Mouse (Mus musculus) telencephalon, adult 2 months (tissue): ENCODE measurements around the gene Hes5.
A peak's percentile ranks its signal among the peaks of the same experiment; 100 is the strongest.

ENCODE experiments used
- DNase-seq: peaks from one replicate; pipeline ENCODE4 v3.0.0-alpha.2; 2011; ENCODE audit warnings: low read depth, low spot score

Gene Hes5

DNA sequence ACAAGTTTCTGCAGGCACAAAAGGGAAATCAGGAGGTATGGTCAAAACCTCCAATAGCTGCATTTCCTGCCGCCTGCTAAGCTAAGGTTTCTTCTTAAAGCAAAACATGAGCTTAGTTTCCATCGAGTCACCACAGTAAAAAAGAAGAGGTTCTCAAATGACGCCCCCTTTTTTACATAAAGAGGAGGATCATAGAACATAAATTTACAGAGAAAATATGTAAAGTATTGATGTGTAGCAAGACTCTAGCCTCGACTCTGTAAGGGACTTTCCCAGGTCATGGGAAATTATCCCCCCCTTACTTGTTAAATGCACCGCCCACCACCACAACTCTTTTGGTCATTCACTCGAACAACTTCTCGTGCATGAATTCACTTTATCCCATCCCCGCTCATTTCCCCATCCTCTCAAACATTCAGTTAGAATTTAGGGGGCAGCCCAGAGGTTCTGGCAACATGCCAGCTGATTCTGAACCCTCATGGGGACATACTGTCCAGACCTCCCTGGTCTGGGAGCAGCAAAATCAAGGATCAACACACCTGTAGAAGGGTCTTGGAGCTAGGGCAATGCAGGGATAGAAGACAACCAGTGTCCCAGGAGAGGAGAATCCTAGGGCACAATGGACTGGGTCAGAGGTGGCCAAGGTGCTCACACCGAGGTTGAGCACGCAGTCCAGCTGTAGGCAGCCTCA, 17.9 kb upstream of the Hes5 start:
- DNase-seq = no peak

DNA sequence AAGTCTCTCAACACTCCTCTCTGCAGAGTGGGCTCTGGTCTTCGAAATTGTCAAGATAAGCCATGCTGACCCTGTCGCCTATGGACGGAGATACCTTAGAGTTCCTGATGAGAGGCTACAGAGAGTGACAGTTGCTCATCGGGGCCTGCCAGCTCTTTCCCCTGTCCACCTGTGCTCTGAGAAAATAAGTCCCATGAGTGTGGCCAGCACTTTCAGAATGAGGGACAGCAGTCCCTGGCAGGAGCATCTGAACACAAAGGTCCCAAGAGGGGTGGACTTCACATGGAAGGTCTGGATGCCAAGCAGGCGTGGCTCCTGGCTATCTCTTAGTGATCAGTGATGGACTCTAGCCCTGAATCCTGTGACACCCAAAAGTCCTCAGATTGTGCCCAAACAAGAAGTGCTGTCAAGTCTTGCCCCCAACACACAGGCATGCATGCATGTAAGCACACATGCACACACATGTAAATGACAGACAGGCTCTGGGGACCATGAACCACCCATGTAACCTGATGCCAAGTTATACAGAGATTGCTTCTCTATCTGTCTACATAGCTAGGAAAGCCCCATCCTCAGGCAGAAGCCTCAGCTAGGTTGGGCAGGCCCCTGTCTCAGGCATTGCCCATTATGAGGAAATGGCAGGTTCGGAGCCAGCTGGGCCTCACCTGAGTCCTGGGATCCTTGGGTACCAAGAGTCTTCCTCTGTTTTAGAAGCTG, 17.2 kb upstream of the Hes5 start:
- no peak for DNase-seq

- peak; percentile 82 for DNase-seq
Observed at GRCm38 (mm10) chr4:154944121-154944590, 16.6 kb upstream of the Hes5 start.

DNA sequence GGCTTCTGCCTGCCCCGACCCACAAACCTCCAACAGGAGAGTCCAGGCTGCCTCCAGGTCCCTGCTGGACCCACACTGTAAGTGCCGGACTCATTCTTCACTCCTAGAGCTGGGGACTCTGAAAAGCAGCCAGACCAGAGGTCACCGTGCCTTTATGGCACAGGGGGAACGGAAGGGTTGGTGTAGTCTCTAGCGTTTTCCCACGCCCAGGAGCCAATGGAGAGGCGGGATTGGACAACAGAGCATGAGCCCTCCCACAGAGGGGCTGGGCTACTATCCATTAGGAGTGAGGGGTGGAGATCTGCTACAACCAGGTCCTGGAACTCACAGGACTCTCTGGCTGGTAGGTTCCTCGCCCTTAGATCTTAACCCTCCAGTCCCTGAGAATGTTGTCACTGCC, 14.4 kb upstream of the Hes5 start:
- DNase-seq = no peak

GRCm38 (mm10) chr4:154948066-154948939, 12.4 kb upstream of the Hes5 start:
- no peak for DNase-seq

- DNase-seq = no peak
Observed at GRCm38 (mm10) chr4:154948940-154949588, 11.7 kb upstream of the Hes5 start.

DNA sequence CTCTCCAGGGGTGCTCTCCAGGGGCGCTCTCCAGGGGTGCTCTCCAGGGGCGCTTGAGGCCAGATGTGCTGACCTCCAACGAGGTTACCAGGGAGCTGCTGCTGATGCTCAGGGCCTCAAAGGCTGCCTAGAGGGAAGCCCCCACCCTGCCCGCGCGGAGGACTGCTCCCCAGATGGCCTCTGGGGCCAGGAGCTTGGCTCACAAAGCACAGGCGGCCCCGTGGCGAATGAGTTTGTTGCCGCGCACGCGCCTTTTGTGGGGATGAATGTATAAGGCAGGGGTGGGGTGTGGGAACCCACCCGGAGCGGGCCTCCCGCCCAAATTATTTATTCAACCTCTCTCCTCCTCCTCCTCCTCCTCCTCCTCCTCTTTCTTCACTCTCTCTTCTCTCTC, 11.1 kb upstream of the Hes5 start:
- DNase-seq = no peak

GRCm38 (mm10) chr4:154952461-154953241, 8.1 kb upstream of the Hes5 start:
- no peak for DNase-seq

DNA sequence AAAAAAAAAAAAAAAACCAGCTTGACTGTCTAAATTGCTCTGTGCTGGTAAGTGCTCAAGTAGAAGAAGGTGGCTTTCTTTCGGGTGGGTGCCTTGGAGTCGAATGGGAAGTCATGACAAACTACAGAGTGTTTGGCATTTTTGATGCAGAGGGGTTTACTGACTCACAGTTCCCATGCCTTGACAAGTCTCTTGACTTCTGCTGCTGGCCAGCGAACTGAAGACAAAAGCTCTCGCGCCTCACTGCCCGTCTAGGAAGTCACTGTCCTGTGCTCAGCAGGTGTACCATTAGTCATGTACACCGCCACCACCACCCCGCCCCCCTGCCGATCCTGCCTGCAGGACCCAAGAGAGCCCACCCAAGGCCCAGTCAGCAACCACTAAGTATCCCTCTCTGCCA, 4.1 kb upstream of the Hes5 start:
- no peak for DNase-seq

GRCm38 (mm10) chr4:154957289-154957993, 3.3 kb upstream of the Hes5 start:
- DNase-seq = no peak

DNA sequence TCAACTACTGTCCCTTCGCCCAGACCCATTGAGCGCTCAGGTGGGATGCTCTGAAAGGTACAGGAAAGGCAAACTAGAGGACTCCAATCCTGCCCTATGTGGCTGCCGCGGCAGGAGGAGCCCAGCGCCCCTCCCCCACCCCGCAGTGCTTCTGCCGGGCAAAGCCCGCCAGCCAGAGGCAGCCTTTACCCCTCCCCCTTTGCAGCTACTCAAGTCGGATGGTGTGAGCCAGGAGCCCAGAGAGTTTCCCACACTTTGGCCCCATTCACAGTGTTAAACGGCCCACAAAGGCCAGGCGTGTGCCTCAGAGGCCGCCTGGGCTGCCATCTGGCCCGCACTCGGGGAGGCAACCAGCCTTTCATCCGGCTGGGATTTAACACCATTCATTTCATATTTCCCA, 2.6 kb upstream of the Hes5 start:
- DNase-seq = no peak

DNA sequence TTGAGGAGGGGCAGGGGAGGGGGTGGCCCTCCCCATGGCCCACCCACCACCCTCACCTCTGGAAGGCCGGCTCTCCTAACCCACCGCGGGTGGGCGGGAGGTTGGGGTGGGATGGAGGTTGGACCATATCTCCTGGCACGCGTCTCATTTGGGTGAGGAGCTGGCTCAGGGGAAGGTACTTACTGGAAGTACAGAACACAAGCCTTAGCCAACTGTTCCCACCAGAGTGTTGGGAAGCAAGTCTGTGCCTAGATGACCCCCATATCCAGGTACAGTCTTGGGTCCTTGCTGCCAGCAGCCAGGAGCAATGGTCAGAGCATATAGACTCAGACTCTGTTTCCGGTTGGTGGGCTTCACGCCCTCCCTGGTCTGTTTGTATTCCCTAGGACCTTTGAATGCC, 2.1 kb upstream of the Hes5 start:
- no peak for DNase-seq

- no peak for DNase-seq
Observed at GRCm38 (mm10) chr4:154960021-154960689, 568 bp upstream of the Hes5 start.

- no peak for DNase-seq
Observed at GRCm38 (mm10) chr4:154961226-154961738, 559 bp downstream of the Hes5 start.

DNA sequence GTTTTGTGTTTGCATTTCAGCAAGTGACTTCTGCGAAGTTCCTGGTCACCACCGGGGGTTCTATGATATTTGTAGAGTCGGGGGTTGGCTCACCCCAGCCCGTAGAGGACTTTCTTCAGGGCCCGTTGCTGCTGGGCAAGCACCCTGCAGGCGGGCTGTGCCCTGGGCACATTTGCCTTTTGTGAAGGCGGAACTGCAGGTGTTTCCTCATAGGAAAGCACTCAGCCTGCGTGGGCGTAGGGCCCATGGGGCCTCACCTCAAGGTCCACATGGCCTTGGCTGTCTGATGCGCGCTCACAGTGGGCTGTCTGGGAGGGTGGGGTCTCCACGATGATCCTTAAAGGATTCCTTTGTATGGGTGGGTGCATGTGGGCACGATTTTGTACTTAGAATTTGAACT, 1.2 kb downstream of the Hes5 start:
- DNase-seq = no peak

DNA sequence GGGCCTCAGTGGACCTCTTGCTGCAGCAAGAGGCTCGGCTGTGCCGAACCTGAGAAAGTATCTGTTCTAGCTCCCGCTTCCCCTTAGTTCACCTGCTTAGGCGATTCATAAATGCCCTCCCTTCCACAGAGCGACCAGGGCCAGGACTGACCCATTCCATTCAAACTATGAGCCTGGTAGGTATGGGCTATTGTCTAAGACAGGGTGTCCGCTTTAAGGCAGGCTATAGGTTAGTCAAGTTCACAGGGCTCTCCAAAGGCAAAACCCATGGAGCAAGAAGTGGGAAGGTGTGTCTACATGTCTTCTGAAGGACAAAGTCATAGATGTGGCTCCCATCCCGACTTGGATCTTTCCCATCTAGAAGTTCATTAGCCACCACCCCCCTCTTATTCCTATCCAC, 2.0 kb downstream of the Hes5 start:
- DNase-seq = no peak

GRCm38 (mm10) chr4:154963190-154963836, 2.6 kb downstream of the Hes5 start:
- no peak for DNase-seq

DNA sequence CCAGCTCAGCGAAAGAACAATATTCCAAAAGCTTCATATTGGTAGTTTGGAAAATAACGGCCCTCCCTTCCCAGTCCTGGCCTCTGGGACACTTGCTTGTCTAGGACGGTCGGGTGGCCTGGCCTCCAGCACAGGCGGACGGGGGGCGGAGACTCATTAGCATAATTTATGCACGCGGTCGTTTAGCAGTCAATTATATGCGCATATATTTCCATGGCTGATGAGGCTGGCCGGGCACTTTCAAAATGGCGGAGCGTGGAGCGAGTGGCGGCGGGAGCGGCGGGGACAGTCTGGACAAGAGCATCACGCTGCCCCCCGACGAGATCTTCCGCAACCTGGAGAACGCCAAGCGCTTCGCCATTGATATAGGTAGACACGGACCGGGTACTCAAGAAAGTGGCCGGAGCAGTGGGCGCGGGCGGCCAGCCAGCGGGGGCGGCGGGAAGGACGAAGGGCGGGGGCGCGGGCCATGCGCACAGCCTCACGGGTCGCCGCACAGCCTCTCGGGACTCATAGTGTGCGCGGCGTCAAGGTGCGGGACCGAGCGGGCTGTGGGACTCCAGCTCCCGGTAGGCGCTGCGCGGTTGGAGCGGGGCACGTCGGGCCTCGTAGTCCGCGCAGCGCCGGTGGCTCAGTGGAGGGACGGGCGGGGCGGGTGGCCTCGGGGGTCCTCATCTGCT, 3.3 kb downstream of the Hes5 start, which contains the start of gene Pank4:
TSS of gene Pank4 (plus strand) at position 223 of the 680 bp plus-strand sequence.
- peak; percentile 88 for DNase-seq
